Mouse (Mus musculus): ENCODE data around the gene Ano2.

DNA sequence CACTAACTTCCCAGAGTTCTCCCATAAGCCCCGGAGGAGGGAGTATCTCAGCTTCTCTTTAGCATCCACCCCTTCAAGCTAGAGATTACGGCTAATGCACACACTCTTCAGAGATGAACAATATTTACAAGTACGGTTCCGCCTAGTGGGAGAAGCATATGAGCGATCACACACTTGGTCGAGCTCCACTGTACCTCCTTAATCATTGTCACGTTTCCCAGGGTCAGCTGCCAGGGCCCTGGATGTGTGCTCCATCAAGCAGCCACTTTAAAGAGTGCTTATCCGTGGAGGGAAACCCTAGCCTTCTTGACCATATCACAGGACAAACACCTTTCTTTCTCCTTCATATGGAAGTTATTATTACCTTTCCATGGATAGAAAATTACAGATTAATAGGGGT, 112.7 kb downstream of the Ano2 start:
- TF ChIP-seq BHLHE40 (IDR thresholded peaks at IDR 0.05; ENCODE audit: low read depth, low read length) = no peak
- no peak for TF ChIP-seq CTCF (conservative IDR thresholded peaks at IDR 0.05 in 1 of 2, IDR thresholded peaks at IDR 0.05 in 1 of 2; ENCODE audit: low read depth in 2 of 2, low read length in 2 of 2)
- TF ChIP-seq SMC3 (IDR thresholded peaks at IDR 0.05; ENCODE audit: low read depth, low read length) = no peak
